Mouse (Mus musculus): ENCODE data around the gene Ppp6r2.

Gene Ppp6r2

GRCm38 (mm10) chr15:89314511-89315189, 103.3 kb downstream of the Ppp6r2 start:
- DNase-seq: peak; percentile 72

GRCm38 (mm10) chr15:89315190-89315731, 103.9 kb downstream of the Ppp6r2 start, which contains the start of gene Sbf1:
TSS of gene Sbf1 (minus strand) at chr15:89315311.
- DNase-seq: peak; percentile 99

- DNase-seq: no peak
These were observed 104.8 kb downstream of the Ppp6r2 start for GRCm38 (mm10) chr15:89316146-89316545.

GRCm38 (mm10) chr15:89321264-89321663, 109.9 kb downstream of the Ppp6r2 start:
- no peak for DNase-seq

DNA sequence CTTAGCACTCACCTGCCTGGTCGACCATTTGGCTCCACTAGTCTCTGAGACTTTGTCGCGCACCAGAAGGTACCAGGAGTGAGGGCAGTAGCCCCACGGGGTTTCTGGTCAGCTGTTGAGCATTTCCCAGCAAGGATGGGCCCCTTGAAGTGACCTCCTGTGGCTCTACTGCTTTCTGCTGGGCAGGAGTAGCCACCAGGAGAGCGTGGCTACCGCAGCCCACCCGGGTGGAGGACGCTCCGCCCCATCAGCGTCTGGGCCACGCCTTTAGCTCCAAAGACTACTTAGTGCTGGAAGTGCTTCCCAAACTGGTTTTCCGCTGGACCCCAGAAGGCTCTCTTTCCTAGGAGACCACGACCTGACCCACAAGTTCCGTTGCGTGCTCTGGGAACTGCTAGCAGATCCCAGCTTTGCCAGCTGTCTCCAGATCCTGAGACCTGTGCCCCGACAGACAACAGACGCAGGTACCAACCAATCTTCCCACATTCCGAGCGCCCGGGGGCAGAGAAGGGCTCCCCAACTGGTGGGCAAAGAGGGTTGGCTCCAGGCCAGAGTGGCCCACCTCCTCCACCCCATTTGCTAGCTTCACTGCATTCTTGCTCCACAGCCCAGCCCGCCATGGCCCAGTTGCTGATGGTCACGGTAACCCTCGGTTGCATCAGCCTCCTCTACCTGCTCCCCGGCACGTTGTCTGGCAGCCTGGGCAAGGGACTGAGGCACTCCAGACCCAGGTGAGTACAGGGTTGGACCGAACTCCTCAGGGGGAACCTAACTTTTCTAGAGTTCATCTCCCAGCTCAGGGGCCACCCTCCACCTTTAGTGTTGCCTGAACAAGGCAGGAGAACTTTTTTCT, 111.5 kb downstream of the Ppp6r2 start, which contains the start of gene Adm2:
Gene Adm2, plus strand, starts transcription at position 51 of the 853 bp plus-strand sequence.
- DNase-seq: no peak

DNA sequence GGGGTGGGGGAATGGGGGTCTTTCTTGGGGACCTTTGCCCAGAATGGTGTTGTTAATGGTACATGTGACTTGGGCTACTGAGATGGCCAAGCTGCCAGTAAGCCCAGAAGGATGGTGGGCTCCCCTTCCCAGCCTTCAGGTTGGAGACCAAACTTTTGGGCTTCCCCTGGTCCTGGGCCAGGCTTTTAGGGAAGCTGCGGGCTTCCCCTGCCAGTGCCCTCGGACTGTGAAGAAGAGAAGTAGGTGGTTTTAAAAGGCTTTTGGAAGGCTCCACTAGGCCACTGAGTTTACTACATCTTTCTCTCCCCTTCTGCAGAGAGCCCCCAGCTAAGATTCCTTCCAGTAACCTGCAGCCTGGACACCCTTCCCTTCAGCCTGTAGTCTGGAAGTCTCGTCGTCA, 112.3 kb downstream of the Ppp6r2 start:
- no peak for DNase-seq

DNA sequence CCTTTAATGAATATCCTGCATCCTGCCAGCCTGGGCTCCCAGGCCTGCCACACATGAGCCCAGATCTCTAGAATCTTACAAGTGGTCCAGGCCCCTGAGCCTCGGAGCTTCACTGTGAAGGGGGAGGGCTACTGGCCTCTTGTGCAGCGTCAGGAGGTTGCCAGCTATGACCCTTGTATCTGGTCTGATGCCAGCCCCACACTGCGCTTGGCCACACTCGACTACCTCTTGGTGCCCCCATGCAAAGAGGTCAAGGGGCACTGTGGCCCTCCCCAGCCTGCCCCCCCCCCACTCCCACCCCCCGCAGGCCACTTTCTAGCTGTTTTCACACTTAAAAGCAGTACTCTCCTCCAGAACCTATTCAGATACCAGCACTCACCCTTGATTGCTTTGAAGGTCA, 115.1 kb downstream of the Ppp6r2 start:
- no peak for DNase-seq

DNA sequence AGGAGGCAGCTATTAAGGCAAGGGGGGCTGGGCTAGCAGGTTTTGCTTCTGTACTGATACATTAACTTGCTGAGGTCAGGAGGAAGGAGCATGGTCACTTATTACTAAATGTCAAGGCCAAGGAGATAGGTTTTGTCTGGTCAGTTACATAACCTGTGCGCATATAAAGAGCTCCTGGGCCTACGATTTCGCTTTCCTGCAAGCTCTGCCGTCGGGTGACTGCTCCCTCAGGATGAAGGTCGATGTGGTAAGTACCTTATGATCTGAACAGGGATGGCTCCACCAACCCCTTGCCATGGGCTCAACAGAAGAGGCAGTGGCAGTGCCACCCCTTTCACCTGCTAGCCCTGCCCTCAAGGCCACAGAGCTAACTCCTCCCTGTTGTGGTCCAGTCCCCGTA, 122.9 kb downstream of the Ppp6r2 start, which contains the start of gene Miox:
Gene Miox, plus strand, starts transcription at position 128 of the 400 bp plus-strand sequence.
- no peak for DNase-seq

DNA sequence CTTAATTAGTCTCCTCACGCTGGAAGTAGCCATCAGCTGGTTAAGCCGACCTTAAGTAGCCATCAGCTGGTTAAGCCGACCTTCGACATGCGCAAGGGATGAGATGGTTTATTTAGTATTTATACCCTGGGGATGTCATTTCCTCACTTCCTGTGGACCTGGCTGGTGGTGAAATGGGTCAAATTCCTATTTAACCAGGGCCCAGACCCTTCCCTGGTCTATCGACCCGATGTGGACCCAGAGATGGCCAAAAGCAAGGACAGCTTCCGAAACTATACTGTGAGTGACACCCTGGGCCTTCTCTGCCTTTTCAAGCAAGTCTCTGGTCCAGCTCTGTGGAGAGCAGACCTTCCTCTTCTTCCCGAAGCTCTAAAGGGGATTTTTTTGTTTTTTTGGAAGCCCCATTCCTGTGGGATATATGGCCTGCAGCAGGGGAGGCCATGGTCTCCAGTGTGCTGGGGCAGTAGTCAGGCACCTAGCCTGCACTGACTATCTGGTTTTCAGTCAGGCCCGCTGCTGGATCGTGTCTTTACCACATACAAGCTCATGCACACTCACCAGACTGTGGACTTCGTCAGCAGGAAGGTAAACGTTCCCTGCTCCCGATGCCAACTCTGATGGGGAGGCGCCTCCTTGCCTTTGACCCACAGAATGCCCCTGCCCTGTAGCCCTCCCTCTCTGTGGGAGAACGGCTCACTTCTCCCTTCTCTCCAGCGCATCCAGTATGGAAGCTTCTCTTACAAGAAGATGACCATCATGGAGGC, 123.6 kb downstream of the Ppp6r2 start:
- DNase-seq: no peak

- no peak for DNase-seq
These were observed 125.1 kb downstream of the Ppp6r2 start for GRCm38 (mm10) chr15:89336422-89336821.
